Mouse (Mus musculus): ENCODE measurements around the gene Lingo1.

- TF ChIP-seq CTCF (conservative IDR thresholded peaks at IDR 0.05; ENCODE audit: low read length) (no peak), NANOG (IDR thresholded peaks at IDR 0.05; ENCODE audit: borderline replicate concordance, low read length) (no peak), POU5F1 (IDR thresholded peaks at IDR 0.05; ENCODE audit: borderline replicate concordance, low read length) (no peak)
These were observed 190.1 kb downstream of the Lingo1 start for GRCm38 (mm10) chr9:56606082-56606740.

Measured in E14TG2a.4 (cell line).